Mouse (Mus musculus) v-Abl transformed pro-B cells (cell line): Measurements from ENCODE around the gene Tnip3.

Experiments
- in situ Hi-C, 2 experiments: fragments of 400-800 bp; cut with MboI; formaldehyde crosslinking; loops; one replicate each; pipeline ENCODE4 v1.15.1; 2025; ENCODE audit not compliant: unreplicated experiment in 2 of 2

The Tnip3 gene

GRCm38 (mm10) chr6:65623016-65623715, 98.1 kb downstream of the Tnip3 start:
- in situ Hi-C loops = no loop called here

- in situ Hi-C loops = no loop called here
Measured at GRCm38 (mm10) chr6:65630578-65630977, 105.5 kb downstream of the Tnip3 start.

- in situ Hi-C loops = no loop called here
Measured at GRCm38 (mm10) chr6:65632184-65632583, 107.1 kb downstream of the Tnip3 start.

- in situ Hi-C loops = loop anchor here in 1 of 2 experiments (10.0 kb wide), 1 partner anchor 128 kb away; no protein-coding TSS in a partner anchor
Measured at GRCm38 (mm10) chr6:65642431-65642830, 117.3 kb downstream of the Tnip3 start.

GRCm38 (mm10) chr6:65644110-65644509, 119.0 kb downstream of the Tnip3 start:
- in situ Hi-C loops = loop anchor here in 1 of 2 experiments (10.0 kb wide), 1 partner anchor 129 kb away; no protein-coding TSS in a partner anchor

- in situ Hi-C loops = loop anchor here (5.0 to 10.0 kb wide), 4 partner anchors 49 to 886 kb away; no protein-coding TSS in a partner anchor
Measured at GRCm38 (mm10) chr6:65646408-65646807, 121.3 kb downstream of the Tnip3 start.

- in situ Hi-C loops = loop anchor here (5.0 to 10.0 kb wide), 4 partner anchors 50 to 885 kb away; no protein-coding TSS in a partner anchor
Measured at GRCm38 (mm10) chr6:65647731-65648130, 122.6 kb downstream of the Tnip3 start.

GRCm38 (mm10) chr6:65651376-65651775, 126.3 kb downstream of the Tnip3 start:
- in situ Hi-C loops = loop anchor here in 1 of 2 experiments (5.0 kb wide), 1 partner anchor 816 kb away; no protein-coding TSS in a partner anchor

GRCm38 (mm10) chr6:65661272-65661671, 136.2 kb downstream of the Tnip3 start:
- in situ Hi-C loops = no loop called here

- in situ Hi-C loops = no loop called here
Measured at GRCm38 (mm10) chr6:65662050-65662449, 136.9 kb downstream of the Tnip3 start.

- in situ Hi-C loops = no loop called here
Measured at GRCm38 (mm10) chr6:65663990-65664389, 138.9 kb downstream of the Tnip3 start.

GRCm38 (mm10) chr6:65666295-65666694, 141.2 kb downstream of the Tnip3 start:
- in situ Hi-C loops = no loop called here

GRCm38 (mm10) chr6:65669971-65670370, 144.9 kb downstream of the Tnip3 start:
- in situ Hi-C loops = no loop called here

GRCm38 (mm10) chr6:65670981-65671411, 145.9 kb downstream of the Tnip3 start:
- in situ Hi-C loops = no loop called here

GRCm38 (mm10) chr6:65671451-65671850, 146.3 kb downstream of the Tnip3 start, which contains the start of gene Ndnf:
Ndnf (plus strand) TSS chr6:65671590.
- in situ Hi-C loops = no loop called here

- in situ Hi-C loops = no loop called here
Measured at GRCm38 (mm10) chr6:65672131-65673031, 147.3 kb downstream of the Tnip3 start.
